Mouse (Mus musculus): Measurements from ENCODE around the gene Hist1h2bg. TPM values are rescaled to one million over a fixed set of nuclear protein-coding genes. Genes with fewer than 3 reads are reported as not detected.

The Hist1h2bg gene
- polyA plus RNA-seq, 1 experiment from 2014 or later, result 0.36 TPM

GRCm38 (mm10) chr13:23595622-23596372 is 24.6 kb downstream of the Hist1h2bg start:
- Histone ChIP-seq H3K36me3 (ENCODE audit: control insufficient read depth, insufficient read depth, low read length) (no peaks in the 10 kb centered on the region), H3K9ac (ENCODE audit: low read depth, low read length) (no peak overlapping the region), H3K4me2 (ENCODE audit: low read length) (no peak overlapping the region), H3K4me3 (ENCODE audit: low read depth, low read length) (no peak overlapping the region), H3K4me1 (ENCODE audit: control insufficient read depth, insufficient read depth, low read length) (no peaks in the 10 kb centered on the region), H3K27me3 (ENCODE audit: control insufficient read depth, insufficient read depth, low read depth, low read length) (no peaks in the 10 kb centered on the region), H3K27ac (ENCODE audit: low read length) (no peak overlapping the region), H3K9me3 (replicated peaks; ENCODE audit: control insufficient read depth, low read length, poor library complexity, severe bottlenecking) (no peaks in the 10 kb centered on the region)
- no peak for ATAC-seq
- 87% methylated on average over 7 of the region's 7 CpGs for WGBS

DNA sequence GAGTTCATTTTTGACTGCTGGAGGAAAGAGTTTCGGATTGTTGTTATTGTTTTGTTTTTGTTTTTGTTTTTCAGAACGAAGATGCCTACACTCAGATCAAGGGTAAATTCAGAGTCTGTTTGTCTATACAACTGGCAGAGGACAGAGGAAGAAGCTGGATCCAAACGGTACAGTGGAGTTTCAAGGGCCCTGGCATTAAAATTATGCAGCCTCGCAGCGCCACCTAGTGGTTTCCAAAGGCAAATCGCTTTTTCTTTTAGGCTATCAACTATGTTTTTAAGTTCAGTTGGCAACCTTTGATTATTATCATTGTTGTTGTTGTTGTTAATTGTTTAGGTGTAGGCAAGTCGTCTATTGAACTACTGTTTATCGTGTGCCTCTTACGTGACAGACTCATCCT is 26.8 kb downstream of the Hist1h2bg start:
- no peak; the same call in 1 of the 2 replicates for ATAC-seq
- Histone ChIP-seq H3K27ac (ENCODE audit: low read length) (no peak overlapping the region), H3K4me2 (ENCODE audit: low read length) (no peak overlapping the region), H3K9ac (ENCODE audit: low read depth, low read length) (no peak overlapping the region), H3K9me3 (replicated peaks; ENCODE audit: control insufficient read depth, low read length, poor library complexity, severe bottlenecking) (no peaks in the 10 kb centered on the region), H3K36me3 (ENCODE audit: control insufficient read depth, insufficient read depth, low read length) (no peaks in the 10 kb centered on the region), H3K27me3 (ENCODE audit: control insufficient read depth, insufficient read depth, low read depth, low read length) (no peaks in the 10 kb centered on the region), H3K4me1 (ENCODE audit: control insufficient read depth, insufficient read depth, low read length) (no peaks in the 10 kb centered on the region), H3K4me3 (ENCODE audit: low read depth, low read length) (no peak overlapping the region)
- WGBS, result 8% methylated on average over 9 of the region's 9 CpGs

DNA sequence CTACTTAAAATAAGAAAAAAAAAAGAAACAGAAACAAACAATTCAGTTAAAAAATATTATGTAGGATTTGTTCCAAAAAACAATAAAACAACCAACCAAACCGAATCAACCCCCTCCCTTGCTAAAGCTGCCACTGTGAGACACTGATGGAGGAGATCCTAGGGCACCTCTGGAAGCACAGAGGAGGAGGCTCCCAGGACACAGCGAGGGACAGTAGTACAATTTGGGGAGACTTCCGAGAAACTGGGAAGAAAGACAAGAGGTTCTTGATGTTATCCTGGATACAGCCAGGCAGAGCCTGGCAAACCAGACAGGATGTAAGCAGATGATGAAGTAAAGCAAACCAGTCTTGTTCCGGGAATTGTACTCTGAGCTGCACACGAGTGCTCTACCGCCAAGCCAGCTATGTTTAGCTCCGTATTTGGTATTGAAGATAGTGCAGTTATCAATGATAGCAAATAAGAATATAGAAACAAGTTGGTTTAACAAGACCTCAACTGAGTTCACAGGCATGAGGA is 32.0 kb downstream of the Hist1h2bg start:
- no peaks in the 10 kb centered on the region for H3K9me3 ChIP-seq (replicated peaks; ENCODE audit: control insufficient read depth, low read length, poor library complexity, severe bottlenecking)
- H3K36me3 ChIP-seq (ENCODE audit: control insufficient read depth, insufficient read depth, low read length), result no peaks in the 10 kb centered on the region
- H3K27ac ChIP-seq (ENCODE audit: low read length), result no peak overlapping the region
- no peaks in the 10 kb centered on the region for H3K27me3 ChIP-seq (ENCODE audit: control insufficient read depth, insufficient read depth, low read depth, low read length)
- ATAC-seq, result no peak
- 91% methylated on average over 7 of the region's 7 CpGs for WGBS
- no peaks in the 10 kb centered on the region for H3K4me1 ChIP-seq (ENCODE audit: control insufficient read depth, insufficient read depth, low read length)
- H3K9ac ChIP-seq (ENCODE audit: low read depth, low read length), result no peak overlapping the region
- H3K4me2 ChIP-seq (ENCODE audit: low read length), result no peak overlapping the region
- H3K4me3 ChIP-seq (ENCODE audit: low read depth, low read length), result no peak overlapping the region

DNA sequence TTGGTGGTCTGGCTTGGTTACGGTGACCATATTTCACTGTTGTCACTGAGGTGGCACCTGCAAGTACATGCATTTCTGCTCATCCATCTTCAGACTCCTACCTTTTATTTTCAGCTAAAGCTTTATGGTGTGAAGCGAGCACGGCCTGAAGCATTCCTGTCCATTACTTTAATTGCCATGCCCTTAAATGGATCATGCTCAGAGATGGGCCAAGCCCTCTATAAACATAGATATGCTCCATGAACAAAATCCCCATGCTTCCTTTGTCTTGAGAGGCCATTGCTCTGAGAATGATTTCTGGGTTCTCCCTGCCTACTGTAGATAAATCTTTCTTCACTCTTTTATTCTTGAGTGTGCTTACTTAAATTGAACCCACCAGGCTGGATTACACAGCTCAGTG is 33.3 kb downstream of the Hist1h2bg start:
- 94% methylated on average over 3 of the region's 3 CpGs for WGBS
- H3K9ac ChIP-seq (ENCODE audit: low read depth, low read length), result no peak overlapping the region
- H3K27ac ChIP-seq (ENCODE audit: low read length), result no peak overlapping the region
- no peak for ATAC-seq
- H3K9me3 ChIP-seq (replicated peaks; ENCODE audit: control insufficient read depth, low read length, poor library complexity, severe bottlenecking), result no peaks in the 10 kb centered on the region
- no peak overlapping the region for H3K4me3 ChIP-seq (ENCODE audit: low read depth, low read length)
- H3K4me2 ChIP-seq (ENCODE audit: low read length), result no peak overlapping the region
- no peaks in the 10 kb centered on the region for H3K27me3 ChIP-seq (ENCODE audit: control insufficient read depth, insufficient read depth, low read depth, low read length)
- H3K4me1 ChIP-seq (ENCODE audit: control insufficient read depth, insufficient read depth, low read length), result no peaks in the 10 kb centered on the region
- no peaks in the 10 kb centered on the region for H3K36me3 ChIP-seq (ENCODE audit: control insufficient read depth, insufficient read depth, low read length)

- Histone ChIP-seq H3K36me3 (ENCODE audit: control insufficient read depth, insufficient read depth, low read length) (no peaks in the 10 kb centered on the region), H3K4me1 (ENCODE audit: control insufficient read depth, insufficient read depth, low read length) (no peaks in the 10 kb centered on the region), H3K4me2 (ENCODE audit: low read length) (no peak overlapping the region), H3K9ac (ENCODE audit: low read depth, low read length) (no peak overlapping the region), H3K27me3 (ENCODE audit: control insufficient read depth, insufficient read depth, low read depth, low read length) (no peaks in the 10 kb centered on the region), H3K27ac (ENCODE audit: low read length) (no peak overlapping the region), H3K9me3 (replicated peaks; ENCODE audit: control insufficient read depth, low read length, poor library complexity, severe bottlenecking) (no peaks in the 10 kb centered on the region), H3K4me3 (ENCODE audit: low read depth, low read length) (no peak overlapping the region)
- WGBS, result 93% methylated on average over 3 of the region's 3 CpGs
- ATAC-seq, result no peak
These were observed 33.9 kb downstream of the Hist1h2bg start for GRCm38 (mm10) chr13:23605052-23605451.

DNA sequence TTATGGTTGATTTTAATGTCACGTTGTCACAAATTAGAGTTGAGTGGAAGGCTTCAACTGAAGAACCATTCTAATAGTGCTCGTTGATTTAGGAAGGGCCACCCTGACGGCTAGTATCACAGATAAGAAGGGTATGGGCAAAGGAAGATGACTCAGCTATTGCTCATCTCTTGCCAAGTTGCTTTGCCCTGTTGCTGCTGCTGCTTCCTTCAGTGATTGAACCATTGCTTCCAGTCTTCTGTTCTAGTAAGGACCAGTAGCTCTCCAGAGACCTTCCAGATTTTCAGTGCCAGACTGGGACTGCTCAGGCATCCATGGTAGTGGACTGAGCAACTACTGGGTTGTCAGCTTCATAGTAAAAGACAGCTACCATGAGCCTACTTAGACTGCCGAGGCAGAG is 38.0 kb downstream of the Hist1h2bg start:
- Histone ChIP-seq H3K27me3 (ENCODE audit: control insufficient read depth, insufficient read depth, low read depth, low read length) (no peaks in the 10 kb centered on the region), H3K27ac (ENCODE audit: low read length) (no peak overlapping the region), H3K4me1 (ENCODE audit: control insufficient read depth, insufficient read depth, low read length) (no peaks in the 10 kb centered on the region), H3K9me3 (replicated peaks; ENCODE audit: control insufficient read depth, low read length, poor library complexity, severe bottlenecking) (no peaks in the 10 kb centered on the region), H3K36me3 (ENCODE audit: control insufficient read depth, insufficient read depth, low read length) (no peaks in the 10 kb centered on the region), H3K9ac (ENCODE audit: low read depth, low read length) (no peak overlapping the region), H3K4me3 (ENCODE audit: low read depth, low read length) (no peak overlapping the region), H3K4me2 (ENCODE audit: low read length) (no peak overlapping the region)
- 92% methylated on average over 4 of the region's 4 CpGs for WGBS
- no peak for ATAC-seq

- Histone ChIP-seq H3K9me3 (replicated peaks; ENCODE audit: control insufficient read depth, low read length, poor library complexity, severe bottlenecking) (no peaks in the 10 kb centered on the region), H3K27ac (ENCODE audit: low read length) (no peak overlapping the region), H3K4me1 (ENCODE audit: control insufficient read depth, insufficient read depth, low read length) (no peaks in the 10 kb centered on the region), H3K36me3 (ENCODE audit: control insufficient read depth, insufficient read depth, low read length) (no peaks in the 10 kb centered on the region), H3K9ac (ENCODE audit: low read depth, low read length) (no peak overlapping the region), H3K4me3 (ENCODE audit: low read depth, low read length) (no peak overlapping the region), H3K4me2 (ENCODE audit: low read length) (no peak overlapping the region), H3K27me3 (ENCODE audit: control insufficient read depth, insufficient read depth, low read depth, low read length) (no peaks in the 10 kb centered on the region)
- no peak for ATAC-seq
These were observed 38.6 kb downstream of the Hist1h2bg start for GRCm38 (mm10) chr13:23609844-23610243.

GRCm38 (mm10) chr13:23610393-23610792 is 39.2 kb downstream of the Hist1h2bg start:
- Histone ChIP-seq H3K27me3 (ENCODE audit: control insufficient read depth, insufficient read depth, low read depth, low read length) (no peaks in the 10 kb centered on the region), H3K36me3 (ENCODE audit: control insufficient read depth, insufficient read depth, low read length) (no peaks in the 10 kb centered on the region), H3K4me3 (ENCODE audit: low read depth, low read length) (no peak overlapping the region), H3K9me3 (replicated peaks; ENCODE audit: control insufficient read depth, low read length, poor library complexity, severe bottlenecking) (no peaks in the 10 kb centered on the region), H3K4me2 (ENCODE audit: low read length) (no peak overlapping the region), H3K27ac (ENCODE audit: low read length) (no peak overlapping the region), H3K9ac (ENCODE audit: low read depth, low read length) (no peak overlapping the region), H3K4me1 (ENCODE audit: control insufficient read depth, insufficient read depth, low read length) (no peaks in the 10 kb centered on the region)
- ATAC-seq, result no peak
- WGBS, result 65% methylated on average over 2 of the region's 2 CpGs

DNA sequence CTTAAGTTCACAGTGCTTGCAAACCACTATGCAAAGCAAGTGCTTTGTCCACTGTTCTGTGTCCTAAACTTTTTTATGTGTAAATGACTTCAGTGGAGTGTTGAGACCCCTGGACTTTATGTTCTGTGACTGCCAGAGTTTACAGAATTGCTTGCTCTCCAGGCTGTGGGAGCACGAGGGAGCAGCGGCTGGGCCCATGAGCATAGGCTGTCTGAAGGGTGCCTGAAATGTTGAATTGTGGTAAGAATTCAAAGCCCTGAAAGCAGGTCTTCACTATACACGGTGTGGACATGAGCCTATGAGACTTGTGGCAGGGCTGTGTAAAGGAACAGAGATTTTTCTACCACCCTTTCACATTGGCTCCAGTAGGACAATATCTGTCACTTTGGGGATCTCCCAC is 40.4 kb downstream of the Hist1h2bg start:
- no peak overlapping the region for H3K27ac ChIP-seq (ENCODE audit: low read length)
- no peaks in the 10 kb centered on the region for H3K36me3 ChIP-seq (ENCODE audit: control insufficient read depth, insufficient read depth, low read length)
- H3K9me3 ChIP-seq (replicated peaks; ENCODE audit: control insufficient read depth, low read length, poor library complexity, severe bottlenecking), result no peaks in the 10 kb centered on the region
- ATAC-seq, result no peak
- 90% methylated on average over 3 of the region's 3 CpGs for WGBS
- no peaks in the 10 kb centered on the region for H3K4me1 ChIP-seq (ENCODE audit: control insufficient read depth, insufficient read depth, low read length)
- H3K4me2 ChIP-seq (ENCODE audit: low read length), result no peak overlapping the region
- H3K4me3 ChIP-seq (ENCODE audit: low read depth, low read length), result no peak overlapping the region
- H3K27me3 ChIP-seq (ENCODE audit: control insufficient read depth, insufficient read depth, low read depth, low read length), result no peaks in the 10 kb centered on the region
- H3K9ac ChIP-seq (ENCODE audit: low read depth, low read length), result no peak overlapping the region
